25 mouse cellular contexts compared by ENCODE assay signal in the genomic region with DNA sequence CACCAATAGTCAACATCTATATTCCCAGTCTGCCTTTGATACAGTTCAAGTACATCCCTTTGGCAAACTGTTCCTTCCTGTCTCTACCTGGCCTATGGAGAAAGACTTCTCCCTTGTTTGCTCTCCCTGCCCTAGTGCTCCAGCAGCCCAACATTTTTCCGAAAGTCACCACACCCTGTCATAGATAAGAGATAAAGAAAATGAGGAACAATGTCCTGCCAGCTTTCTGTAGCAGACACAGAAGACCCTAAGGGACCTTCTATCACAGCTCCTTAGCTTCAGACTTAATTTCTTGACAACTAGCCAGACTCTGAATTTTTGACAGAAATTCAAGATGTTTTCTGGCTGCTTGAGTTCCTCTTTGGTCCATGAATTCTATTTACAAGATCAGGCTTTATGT.
DNase-seq lines count a peak whose midpoint lies in the region; ATAC-seq and TF ChIP-seq lines count a peak whose summit lies in the region.
"Had no signal": no experiment of that assay in that cellular context is flagged by ENCODE, and none has a peak within 500 bp of the region (broad histone marks: within the 10 kb centered on the region; RNA-seq: fewer than 3 reads in every experiment).

No protein-coding gene starts in this region.

- TF ChIP-seq EP300 in heart, adult 2 months (IDR thresholded peaks at IDR 0.05; ENCODE audit: insufficient read depth, low read depth, low read length): no peak

- intact Hi-C loops in heart, postnatal 10 days (cut with DNase I): no loop called here
- intact Hi-C loops in heart, adult 2 months (cut with DNase I): no loop called here

- WGBS in heart, adult 2 months: 17% methylated on average over 1 of the region's 1 CpGs

- DNase-seq in heart, postnatal 10 days: peak; percentile 9 to 14
- DNase-seq in heart, adult 2 months: no peak
- no peak for DNase-seq in G1E (ENCODE audit: low spot score)
- DNase-seq in MEL-GATA-1-ER (ENCODE audit: extremely low read depth, low read depth): peak; percentile 30
- DNase-seq in cerebellum, postnatal 36 days: no peak
- no peak for DNase-seq in adrenal gland, adult 8-10 months
- DNase-seq: adrenal gland, postnatal 10 days; adrenal gland, postnatal 25 days; B cell, adult 2 months; cerebellum, adult 11 months; cerebellum, adult 18-20 months; cerebellum, adult 8-10 months; cerebellum, adult 9-11 months; cerebellum, postnatal 14 days; embryo, embryonic 11 days had no signal

- no peaks in the 10 kb centered on the region for H3K27me3 ChIP-seq in heart, adult 2 months (ENCODE audit: control insufficient read depth, insufficient read depth, low read length)
- no peaks in the 10 kb centered on the region for H3K27me3 ChIP-seq in G1E (ENCODE audit: insufficient read depth, low read length)
- H3K27me3 ChIP-seq: CH12.LX; embryonic facial prominence, embryonic 13.5 days; embryonic facial prominence, embryonic 15.5 days; forebrain, embryonic 12.5 days had no signal

- no peaks in the 10 kb centered on the region for H3K9me3 ChIP-seq in G1E (replicated peaks)
- H3K9me3 ChIP-seq: embryonic facial prominence, embryonic 13.5 days; embryonic facial prominence, embryonic 15.5 days; forebrain, embryonic 10.5 days; forebrain, embryonic 12.5 days had no signal

- no peaks in the 10 kb centered on the region for H3K36me3 ChIP-seq in heart, adult 2 months (ENCODE audit: control insufficient read depth, insufficient read depth, low read length)
- no peaks in the 10 kb centered on the region for H3K36me3 ChIP-seq in G1E (replicated peaks)
- H3K36me3 ChIP-seq: embryonic facial prominence, embryonic 13.5 days; embryonic facial prominence, embryonic 15.5 days; forebrain, embryonic 10.5 days; forebrain, embryonic 12.5 days had no signal

- no peak overlapping the region for H3K9ac ChIP-seq in heart, adult 2 months (ENCODE audit: low read depth, low read length)
- H3K9ac ChIP-seq: embryonic facial prominence, embryonic 13.5 days; embryonic facial prominence, embryonic 15.5 days; forebrain, embryonic 12.5 days had no signal

- TF ChIP-seq CTCF in heart, adult 2 months (IDR thresholded peaks at IDR 0.05): no peak
- no peak for TF ChIP-seq CTCF in G1E (IDR thresholded peaks at IDR 0.05; ENCODE audit: low read depth, low read length)

- no peak for TF ChIP-seq POLR2A in heart, adult 2 months (IDR thresholded peaks at IDR 0.05; ENCODE audit: insufficient read depth, low read depth, low read length)

- no peak overlapping the region for H3K4me3 ChIP-seq in heart, adult 2 months
- no peak overlapping the region for H3K4me3 ChIP-seq in G1E (ENCODE audit: low read depth, low read length)
- H3K4me3 ChIP-seq: embryonic facial prominence, embryonic 13.5 days; embryonic facial prominence, embryonic 15.5 days; erythroblast, embryonic 14.5 days; forebrain, embryonic 10.5 days; forebrain, embryonic 12.5 days had no signal

- no peaks in the 10 kb centered on the region for H3K79me2 ChIP-seq in heart, adult 2 months (replicated peaks; ENCODE audit: control insufficient read depth, insufficient read depth, low read length)

- H3K27ac ChIP-seq in heart, adult 2 months: no peak overlapping the region
- H3K27ac ChIP-seq: embryonic facial prominence, embryonic 13.5 days; embryonic facial prominence, embryonic 15.5 days; forebrain, embryonic 10.5 days; forebrain, embryonic 12.5 days had no signal

- ATAC-seq in G1E (ENCODE audit: extremely low read depth, insufficient number of reproducible peaks, low FRiP score, poor library complexity, severe bottlenecking): peak; percentile 18; the same call in 1 of the 2 replicates
- ATAC-seq: activated CD4-positive, CD25-positive, alpha-beta regulatory T cell, adult 4 months; CD4-positive, CD25-positive, alpha-beta regulatory T cell, adult 4 months; forebrain, embryonic 14.5 days; forebrain, embryonic 16.5 days had no signal

- no peaks in the 10 kb centered on the region; the same call in 1 of the 2 replicates for H3K4me1 ChIP-seq in heart, adult 2 months (ENCODE audit: control insufficient read depth, insufficient read depth, low read length)
- peaks cover 31% of the 10 kb centered on the region for H3K4me1 ChIP-seq in G1E (ENCODE audit: insufficient read depth, low read depth, low read length)
- H3K4me1 ChIP-seq: embryonic facial prominence, embryonic 13.5 days; embryonic facial prominence, embryonic 15.5 days had no signal

Comparison
In these comparisons a context has a peak if more than half of its experiments do, and no peak if none do; other contexts are left out.
1. DNase-seq: peak in heart, postnatal 10 days (2 of 2) and MEL-GATA-1-ER (single experiment); none in heart, adult 2 months (0 of 2), G1E (single experiment), cerebellum, postnatal 36 days (0 of 2) and adrenal gland, adult 8-10 months (single experiment).